Mouse (Mus musculus): ENCODE measurements around the gene Thoc6.

DNA sequence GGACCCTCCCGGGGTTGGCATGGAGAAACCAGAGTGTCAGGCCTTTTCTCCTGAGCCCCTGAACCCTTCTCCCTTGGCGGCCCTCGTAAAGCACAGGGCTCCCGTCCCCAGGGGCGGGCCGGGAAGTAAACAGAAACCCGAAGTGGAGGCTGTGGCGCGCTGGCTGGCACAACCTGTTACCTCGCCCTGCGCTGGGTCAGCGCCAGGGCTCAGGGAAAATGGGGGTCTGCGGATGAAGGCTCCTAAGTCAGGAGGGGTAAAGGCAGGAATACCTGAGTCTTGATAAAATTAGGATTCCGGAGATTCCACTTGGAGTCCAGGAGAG, 12.8 kb downstream of the Thoc6 start:
- TF ChIP-seq POLR2A (IDR thresholded peaks at IDR 0.05; ENCODE audit: low read depth, low read length) (no peak), CTCF (IDR thresholded peaks at IDR 0.05; ENCODE audit: extremely low read depth, insufficient read depth, insufficient read length, insufficient replicate concordance) (no peak)

Measured in spleen, adult 2 months (tissue).